Mouse (Mus musculus) stomach, postnatal 0 days (tissue): ENCODE measurements at regions not wholly inside any gene's neighbourhood (a gene's known extent, or its start where the extent isn't known, plus 50 kb on each side); places are given as distances from the start of the nearest gene placed in this dataset.

Experiments
- ATAC-seq: fragments of 200-750 bp; cut with Nextera tagmentation; 2 replicates; pipeline ENCODE4 v1.8.0; 2017; ENCODE audit not compliant: low FRiP score, low TSS enrichment
- DNase-seq: peaks from one replicate; pipeline ENCODE4 v3.0.0-alpha.2; 2016; ENCODE audit warnings: low spot score
- H3K27ac ChIP-seq: fragments of 300-500 bp; sonication (generic); replicated peaks from 2 replicates; pipeline ENCODE4 v1.5.1; 2014; ENCODE audit warnings: mild to moderate bottlenecking, control low read depth
- H3K27me3 ChIP-seq: fragments of 300-500 bp; sonication (generic); 2 replicates; pipeline ENCODE4 v1.6.1; 2014; ENCODE audit warnings: low read length; ENCODE audit not compliant: control insufficient read depth, insufficient read depth
- H3K36me3 ChIP-seq: fragments of 300-500 bp; sonication (generic); 2 replicates; pipeline ENCODE4 v1.6.1; 2014; ENCODE audit warnings: low read length, mixed read lengths; ENCODE audit not compliant: control insufficient read depth, insufficient read depth
- H3K4me1 ChIP-seq: fragments of 300-500 bp; sonication (generic); replicated peaks from 2 replicates; pipeline ENCODE4 v1.6.1; 2014; ENCODE audit warnings: antibody characterized with exemption; ENCODE audit not compliant: control insufficient read depth, insufficient read depth
- H3K4me2 ChIP-seq: fragments of 300-500 bp; sonication (generic); replicated peaks from 2 replicates; pipeline ENCODE4 v1.6.1; 2014; ENCODE audit warnings: low read depth, mild to moderate bottlenecking, control low read depth, moderate library complexity
- H3K4me3 ChIP-seq: fragments of 300-500 bp; sonication (generic); 2 replicates; pipeline ENCODE4 v1.5.1; 2014; ENCODE audit warnings: low read depth, low read length, control low read depth
- H3K9ac ChIP-seq: fragments of 300-500 bp; sonication (generic); 2 replicates; pipeline ENCODE4 v1.6.1; 2014; ENCODE audit warnings: mild to moderate bottlenecking, low read length, control low read depth, mixed read lengths
- H3K9me3 ChIP-seq: fragments of 300-500 bp; sonication (generic); 2 replicates; pipeline ENCODE4 v1.6.1; 2016; ENCODE audit warnings: low read length; ENCODE audit not compliant: control insufficient read depth
- CTCF ChIP-seq: IDR thresholded peaks from 2 replicates; pipeline ENCODE4 v1.5.1; 2016; ENCODE audit warnings: antibody characterized with exemption, low read depth, mild to moderate bottlenecking, moderate library complexity
- EP300 ChIP-seq: optimal IDR thresholded peaks from 2 replicates; pipeline ENCODE3; 2016; ENCODE audit warnings: antibody characterized with exemption
- WGBS: fragments of 180-500 bp; shearing (Covaris S2); extraction: QIAGEN DNeasy Blood & Tissue Kit; methylation state at CpG from one replicate; pipeline ENCODE4 v1.1.7; 2014; 5-methylcytosine and 5-hydroxymethylcytosine counted together

- Histone ChIP-seq H3K27me3 (no peaks in the 10 kb centered on the region), H3K4me2 (no peak overlapping the region), H3K9me3 (no peaks in the 10 kb centered on the region), H3K4me3 (no peak overlapping the region), H3K27ac (no peak overlapping the region), H3K36me3 (no peaks in the 10 kb centered on the region), H3K9ac (no peak overlapping the region), H3K4me1 (no peaks in the 10 kb centered on the region)
- ATAC-seq = no peak
- 63% methylated on average over 4 of the region's 4 CpGs for WGBS
- DNase-seq = no peak
- no peak for TF ChIP-seq CTCF
- no peak for TF ChIP-seq EP300
These were observed 179.1 kb upstream of the Lrrn1 start for GRCm38 (mm10) chr6:107350503-107350902.

- no peaks in the 10 kb centered on the region for H3K4me1 ChIP-seq
- H3K4me3 ChIP-seq = no peak overlapping the region
- no peak overlapping the region for H3K27ac ChIP-seq
- no peak overlapping the region for H3K9ac ChIP-seq
- ATAC-seq (no peak), DNase-seq (no peak)
- no peak overlapping the region for H3K4me2 ChIP-seq
- no peaks in the 10 kb centered on the region for H3K9me3 ChIP-seq
- no peaks in the 10 kb centered on the region for H3K36me3 ChIP-seq
- TF ChIP-seq EP300 (no peak), CTCF (no peak)
- no peaks in the 10 kb centered on the region for H3K27me3 ChIP-seq
These were observed 154.3 kb upstream of the Lrrn1 start for GRCm38 (mm10) chr6:107375274-107375673.

- Histone ChIP-seq H3K27ac (no peak overlapping the region), H3K4me3 (no peak overlapping the region), H3K4me2 (no peak overlapping the region), H3K9me3 (no peaks in the 10 kb centered on the region), H3K36me3 (no peaks in the 10 kb centered on the region), H3K27me3 (no peaks in the 10 kb centered on the region), H3K9ac (no peak overlapping the region), H3K4me1 (no peaks in the 10 kb centered on the region)
- TF ChIP-seq EP300 (no peak), CTCF (no peak)
- ATAC-seq (no peak), DNase-seq (no peak)
- WGBS = 50% methylated on average over 1 of the region's 1 CpGs
These were observed 151.1 kb upstream of the Lrrn1 start for GRCm38 (mm10) chr6:107378489-107378888.

- Histone ChIP-seq H3K4me1 (no peaks in the 10 kb centered on the region), H3K27ac (no peak overlapping the region), H3K36me3 (no peaks in the 10 kb centered on the region), H3K4me3 (no peak overlapping the region), H3K27me3 (no peaks in the 10 kb centered on the region), H3K9ac (no peak overlapping the region), H3K9me3 (no peaks in the 10 kb centered on the region), H3K4me2 (no peak overlapping the region)
- 74% methylated on average over 1 of the region's 1 CpGs for WGBS
- TF ChIP-seq CTCF (no peak), EP300 (no peak)
- ATAC-seq = no peak
- DNase-seq = no peak
These were observed 148.9 kb upstream of the Lrrn1 start for GRCm38 (mm10) chr6:107380621-107381020.

GRCm38 (mm10) chr6:107386094-107386678 is 143.4 kb upstream of the Lrrn1 start:
- DNase-seq = no peak
- no peak overlapping the region for H3K27ac ChIP-seq
- no peaks in the 10 kb centered on the region for H3K9me3 ChIP-seq
- H3K9ac ChIP-seq = no peak overlapping the region
- whole genome bisulfite sequencing = 59% methylated on average over 7 of the region's 7 CpGs
- H3K4me1 ChIP-seq = no peaks in the 10 kb centered on the region
- no peak overlapping the region for H3K4me2 ChIP-seq
- no peak overlapping the region for H3K4me3 ChIP-seq
- no peak for ATAC-seq
- no peaks in the 10 kb centered on the region for H3K27me3 ChIP-seq
- TF ChIP-seq CTCF (no peak), EP300 (no peak)
- H3K36me3 ChIP-seq = no peaks in the 10 kb centered on the region

GRCm38 (mm10) chr6:107389892-107390291 is 139.7 kb upstream of the Lrrn1 start:
- no peak overlapping the region for H3K27ac ChIP-seq
- 17% methylated on average over 3 of the region's 3 CpGs for WGBS
- no peaks in the 10 kb centered on the region for H3K36me3 ChIP-seq
- ATAC-seq (no peak), DNase-seq (no peak)
- H3K9ac ChIP-seq = no peak overlapping the region
- H3K4me1 ChIP-seq = no peaks in the 10 kb centered on the region
- H3K9me3 ChIP-seq = no peaks in the 10 kb centered on the region
- no peak for TF ChIP-seq CTCF
- no peak for TF ChIP-seq EP300
- no peaks in the 10 kb centered on the region for H3K27me3 ChIP-seq
- no peak overlapping the region for H3K4me2 ChIP-seq
- no peak overlapping the region for H3K4me3 ChIP-seq
